Mouse (Mus musculus) brain, adult 2 months (tissue): ENCODE measurements around the gene Limk2.

ENCODE experiments used
- DNase-seq: peaks from one replicate; pipeline ENCODE4 v3.0.0; 2011; ENCODE audit warnings: low read depth, low spot score

Limk2 gene

DNA sequence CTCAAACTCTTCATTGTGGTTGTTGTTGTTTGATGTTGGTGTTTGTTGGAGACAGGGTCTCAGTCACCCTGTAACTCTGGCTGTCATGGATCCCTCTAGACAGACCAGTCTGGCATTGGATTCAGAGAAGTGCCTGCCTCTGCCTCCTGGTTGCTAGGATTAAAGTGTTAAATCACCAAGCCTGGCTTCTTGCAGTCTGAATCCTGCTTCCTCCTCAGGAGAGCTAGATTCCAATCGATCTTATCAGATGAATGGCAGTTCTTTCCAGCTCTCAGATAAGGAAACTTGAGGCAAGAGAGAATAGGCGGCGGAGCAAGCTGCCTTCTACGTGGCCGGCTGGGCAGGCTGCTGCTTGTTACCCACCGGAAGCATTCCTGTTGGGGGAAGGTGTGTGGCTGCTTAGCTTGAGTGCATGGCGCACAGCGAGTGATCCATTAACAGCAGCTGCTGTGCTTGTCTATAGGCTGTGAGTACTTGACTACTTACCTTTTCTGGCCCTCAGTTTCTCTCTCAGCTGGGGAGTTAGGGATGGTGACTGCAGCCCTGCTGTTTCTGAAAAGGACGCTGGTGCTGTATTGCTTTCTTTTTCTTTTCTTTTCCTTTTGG is 74.2 kb downstream of the Limk2 start:
- DNase-seq = no peak

DNA sequence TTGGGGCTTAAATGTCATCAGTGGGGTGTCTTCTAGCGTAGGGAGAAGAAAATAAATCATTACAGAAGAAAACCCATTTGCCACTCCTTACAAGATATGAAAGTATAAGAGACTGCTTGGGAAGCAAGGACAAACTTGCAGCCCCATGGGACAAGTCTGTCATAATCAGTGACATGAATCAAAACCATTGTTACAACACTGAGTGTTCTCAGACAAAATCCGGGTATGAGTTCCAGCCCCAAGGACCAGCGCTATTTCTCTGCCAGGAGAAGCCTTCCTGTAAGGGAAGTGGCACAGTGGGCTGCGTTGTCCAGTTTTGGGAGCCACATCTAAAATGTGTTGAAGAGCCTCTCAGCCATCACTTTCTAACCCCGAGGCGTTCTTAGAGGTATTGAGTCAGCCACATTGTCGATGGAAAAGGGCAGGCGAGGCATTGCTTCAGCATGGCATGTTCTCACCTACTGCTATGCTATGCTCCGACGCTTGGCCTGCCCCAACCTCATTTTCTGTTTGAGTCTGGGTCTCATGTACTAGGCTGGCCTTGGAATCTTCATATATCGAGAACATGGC is 74.8 kb downstream of the Limk2 start:
- no peak for DNase-seq

DNA sequence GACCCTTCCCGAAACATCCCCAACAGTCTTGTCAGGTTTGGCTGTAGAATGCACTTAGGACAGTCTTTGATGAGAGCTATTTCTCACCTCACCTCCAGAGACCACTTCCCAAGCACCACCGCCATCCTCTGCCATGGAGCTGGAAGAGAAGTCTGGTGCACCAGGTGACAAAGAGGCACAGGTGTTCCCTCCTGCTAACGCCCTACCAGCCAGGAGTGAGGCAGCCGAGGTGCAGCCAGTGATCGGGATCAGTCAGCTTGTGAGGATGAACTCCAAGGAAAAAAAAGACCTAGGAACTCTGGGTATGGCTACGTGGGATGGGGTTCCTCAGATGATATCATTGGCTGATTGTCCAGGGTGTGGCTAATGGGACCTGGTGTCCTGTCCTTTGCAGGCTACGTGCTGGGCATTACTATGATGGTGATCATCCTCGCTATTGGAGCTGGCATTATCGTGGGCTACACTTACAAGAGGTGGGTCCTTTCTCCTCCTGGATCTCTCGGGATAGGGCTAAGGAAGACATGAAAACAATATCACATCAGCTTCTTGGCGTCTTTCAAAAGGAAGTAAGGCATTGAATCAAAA is 75.8 kb downstream of the Limk2 start:
- no peak for DNase-seq

DNA sequence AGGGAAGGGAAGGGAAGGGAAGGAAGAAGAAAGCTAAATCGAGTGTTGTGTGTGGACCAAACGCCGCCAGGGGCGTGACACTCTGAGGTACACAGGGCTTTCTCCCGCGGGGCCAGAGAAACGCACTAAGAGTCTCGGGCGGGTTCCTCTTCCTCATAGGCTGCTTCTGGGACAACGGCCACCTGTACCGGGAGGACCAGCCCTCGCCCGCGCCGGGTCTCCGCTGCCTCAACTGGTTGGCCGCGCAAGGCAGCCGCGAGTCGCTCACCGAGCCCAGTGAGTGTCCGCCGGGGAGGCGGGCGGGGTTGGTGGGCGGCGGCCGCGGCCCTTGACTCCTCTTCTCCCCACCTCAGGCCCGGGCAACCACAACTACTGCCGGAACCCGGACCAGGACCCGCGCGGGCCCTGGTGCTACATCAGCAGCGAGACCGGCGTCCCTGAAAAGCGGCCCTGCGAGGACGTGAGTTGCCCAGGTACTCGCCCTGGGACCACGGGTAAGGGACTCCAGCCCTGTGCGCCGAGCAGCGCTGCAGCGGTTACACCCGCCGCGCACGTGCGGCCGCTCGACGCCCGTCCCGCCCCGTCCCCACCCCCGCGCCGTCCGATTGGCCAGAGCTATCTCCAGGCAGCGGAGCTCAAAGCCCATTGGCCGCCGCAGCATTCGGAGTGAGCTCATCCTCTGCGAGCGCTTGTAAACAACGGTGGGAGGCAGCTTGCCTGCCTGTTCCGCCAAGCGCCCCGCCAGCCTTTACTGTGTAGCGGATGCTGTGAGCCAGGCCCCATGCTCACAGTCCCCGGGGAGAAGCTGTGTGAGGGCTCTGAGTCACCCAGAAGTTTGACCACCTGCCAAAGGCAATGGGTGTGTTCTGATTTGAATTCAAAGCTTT is 77.0 kb downstream of the Limk2 start:
- peak; percentile 99 for DNase-seq

DNA sequence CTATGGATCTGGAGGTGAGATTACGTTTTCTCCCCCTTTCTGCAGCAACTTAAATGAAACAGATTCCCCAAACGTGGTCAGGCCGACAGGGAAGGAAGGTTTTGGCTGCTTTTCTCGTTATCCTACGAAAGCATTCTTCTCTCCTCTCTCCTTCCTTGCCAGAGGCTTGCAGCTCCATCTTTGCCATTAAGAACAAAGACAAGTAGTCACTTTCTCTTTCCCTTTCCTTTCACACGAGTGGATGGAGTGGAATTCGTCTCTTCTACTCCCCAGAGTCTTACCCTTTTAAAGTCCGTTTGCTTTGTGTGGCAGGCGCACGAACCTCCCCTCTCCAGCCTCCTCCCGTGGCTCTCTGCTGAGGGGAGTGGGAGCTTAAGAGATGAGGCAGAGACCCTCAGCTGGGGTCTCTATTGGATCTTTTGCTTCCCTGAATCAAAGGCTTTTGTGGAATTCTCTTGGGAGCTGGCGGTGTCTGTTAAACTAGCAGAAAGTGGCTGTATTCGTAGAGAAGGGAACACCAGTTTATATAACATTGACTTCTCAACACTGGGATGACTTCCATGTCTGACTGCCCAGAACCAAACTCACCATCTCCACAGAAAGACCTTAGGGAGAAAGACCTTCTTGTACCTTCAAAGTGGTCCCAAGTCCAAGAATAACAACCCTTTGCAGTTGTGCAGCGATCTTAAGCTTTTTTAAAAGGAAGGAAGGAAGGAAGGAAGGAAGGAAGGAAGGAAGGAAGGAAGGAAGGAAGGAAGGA is 77.8 kb downstream of the Limk2 start:
- DNase-seq = peak; percentile 41

DNA sequence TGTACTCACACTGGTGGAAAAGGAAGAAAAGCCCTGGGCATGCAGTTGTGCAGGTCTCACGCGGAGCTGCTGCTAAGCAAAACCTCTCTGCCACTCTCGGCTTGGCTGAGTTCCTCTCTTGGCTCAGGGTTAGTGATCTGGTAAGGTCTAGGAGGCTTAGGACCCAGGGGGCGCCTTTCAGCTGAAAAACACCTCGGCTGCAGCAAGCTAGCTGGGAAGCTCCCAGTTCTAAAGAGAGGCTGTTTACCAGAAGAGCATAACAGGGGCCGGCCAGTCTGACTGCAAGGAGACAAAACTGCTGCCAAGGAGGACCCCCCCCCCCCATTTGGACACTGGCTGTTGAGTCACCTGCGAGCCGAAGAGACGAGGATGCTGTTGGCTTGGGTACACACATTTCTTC is 78.4 kb downstream of the Limk2 start:
- peak; percentile 98 for DNase-seq

DNA sequence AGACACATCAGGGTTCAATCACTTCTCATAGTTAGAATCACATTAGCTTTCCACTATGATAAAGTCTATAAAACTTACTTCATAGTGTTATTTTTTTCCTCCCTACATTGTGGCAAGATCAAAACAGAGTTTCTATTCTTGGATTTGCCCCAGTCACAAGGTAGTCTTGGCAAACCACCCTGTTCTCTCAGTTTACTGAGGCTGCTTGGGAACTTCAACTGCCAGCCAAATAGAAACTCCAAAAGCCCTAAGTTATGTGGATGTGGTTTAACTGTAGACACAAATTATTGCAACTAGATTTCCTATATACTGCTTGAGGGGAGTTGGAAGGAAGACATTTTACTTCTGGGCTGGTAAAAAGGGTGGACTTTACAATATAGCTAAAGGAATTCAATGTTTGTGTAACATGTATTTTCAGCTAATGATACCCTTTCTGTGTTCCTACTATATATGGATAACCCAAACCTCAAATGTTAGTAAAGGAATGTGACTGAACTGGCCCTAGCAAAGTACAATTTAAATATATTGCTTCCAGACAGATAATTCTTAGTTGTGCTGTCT is 79.0 kb downstream of the Limk2 start, which contains the start of gene Pik3ip1:
TSS of gene Pik3ip1 (plus strand) at position 511 of the 561 bp plus-strand sequence.
- DNase-seq = peak; percentile 48

DNA sequence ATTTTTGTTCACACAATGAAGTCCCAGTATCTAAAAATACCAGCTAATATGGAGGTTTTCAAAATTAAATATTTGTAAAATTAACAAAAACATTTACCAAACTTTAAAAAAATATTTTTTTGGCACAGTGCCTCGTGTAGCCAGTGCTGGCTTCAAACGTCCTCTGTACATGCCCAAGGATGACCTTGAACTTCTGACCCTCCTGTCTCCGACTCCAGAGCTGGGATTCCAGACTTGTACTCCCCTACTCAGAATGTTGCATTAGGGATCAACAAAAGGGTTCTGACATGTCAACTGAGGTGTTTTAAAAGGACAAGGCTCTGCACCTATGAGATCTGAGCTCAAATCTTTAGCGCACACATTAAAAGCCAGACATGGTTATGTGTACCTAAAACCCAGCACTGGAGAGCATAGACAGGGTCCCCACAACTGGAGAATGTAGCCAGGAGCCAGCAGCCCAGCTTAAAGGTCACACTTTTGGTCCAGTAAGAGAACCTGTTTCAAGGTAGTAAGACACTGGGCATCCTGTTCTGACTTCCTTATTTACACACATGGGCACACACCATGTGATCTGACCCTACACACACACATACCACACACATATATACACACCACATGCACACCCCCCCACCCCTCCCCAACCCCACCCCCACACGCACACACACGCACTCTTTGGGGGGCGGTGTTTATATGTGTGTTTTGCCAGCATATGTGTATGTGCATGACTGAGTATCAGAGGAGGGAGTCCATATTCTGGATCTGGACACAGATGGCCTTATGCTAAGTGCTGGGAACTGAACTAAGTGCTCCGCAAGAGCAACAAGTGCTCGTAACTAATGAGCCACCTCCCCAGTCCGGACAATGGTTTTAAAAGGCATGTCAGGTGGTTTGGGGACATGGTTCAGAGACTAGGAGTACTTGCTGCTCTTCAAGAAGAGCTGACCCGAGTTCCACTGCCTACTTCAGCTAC is 79.9 kb downstream of the Limk2 start:
- no peak for DNase-seq

DNA sequence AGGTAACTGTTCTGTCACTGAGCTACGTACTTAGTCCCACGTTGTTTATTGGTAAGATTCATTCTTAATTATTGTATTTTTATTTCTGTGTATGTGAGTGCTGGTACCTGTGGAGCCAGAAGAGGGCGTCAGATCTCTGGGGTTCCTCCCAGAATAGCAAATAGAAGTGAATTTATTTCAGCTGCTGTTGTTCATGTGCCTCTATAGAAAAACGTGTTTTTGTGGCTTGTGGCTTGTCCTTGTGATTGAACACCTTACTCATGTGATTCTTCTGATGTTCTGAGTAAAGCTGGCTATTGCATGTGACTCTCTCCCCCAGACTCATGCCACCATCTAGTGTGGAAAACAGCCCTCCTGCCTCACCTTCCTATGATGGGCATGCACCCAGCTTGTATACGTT is 80.7 kb downstream of the Limk2 start:
- DNase-seq = no peak

DNA sequence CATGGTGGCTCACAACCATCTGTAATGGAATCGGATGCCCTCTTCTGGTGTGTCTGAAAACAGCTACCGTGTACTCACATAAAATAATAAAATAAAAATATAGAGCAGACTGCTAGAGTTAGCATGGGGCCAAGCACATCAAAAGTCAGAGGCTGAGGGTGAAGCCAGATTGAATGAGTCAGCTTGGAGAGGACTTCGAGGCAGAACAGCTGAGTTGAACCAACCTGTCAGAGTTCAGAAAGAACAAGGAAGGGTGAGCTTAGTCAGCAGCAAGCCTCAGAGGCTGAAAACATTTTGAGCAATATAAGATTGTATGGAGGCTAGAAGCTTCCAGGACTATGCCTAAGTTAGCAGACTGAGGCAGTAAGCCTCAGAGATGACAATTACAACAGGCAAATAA is 90.7 kb downstream of the Limk2 start:
- no peak for DNase-seq

DNA sequence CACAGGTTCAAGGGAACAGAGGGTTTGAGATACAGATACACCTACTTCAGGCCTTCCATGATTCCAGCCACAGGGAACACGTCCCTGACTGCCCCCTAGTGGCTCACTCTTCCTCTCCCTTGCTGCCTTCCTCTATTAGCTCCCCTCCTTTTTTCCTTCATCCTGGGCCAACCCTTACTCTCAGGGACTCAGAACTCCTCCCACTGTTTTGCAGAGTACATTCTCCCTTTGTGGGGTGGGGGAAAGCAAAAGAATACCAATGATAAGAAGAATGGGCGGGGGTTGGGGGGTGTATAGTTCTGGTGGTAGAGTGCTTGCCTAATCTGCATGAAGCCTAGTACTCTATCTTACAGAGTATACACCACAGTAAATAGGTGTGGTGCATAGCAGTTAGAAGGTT is 94.8 kb downstream of the Limk2 start:
- DNase-seq = peak; percentile 87

DNA sequence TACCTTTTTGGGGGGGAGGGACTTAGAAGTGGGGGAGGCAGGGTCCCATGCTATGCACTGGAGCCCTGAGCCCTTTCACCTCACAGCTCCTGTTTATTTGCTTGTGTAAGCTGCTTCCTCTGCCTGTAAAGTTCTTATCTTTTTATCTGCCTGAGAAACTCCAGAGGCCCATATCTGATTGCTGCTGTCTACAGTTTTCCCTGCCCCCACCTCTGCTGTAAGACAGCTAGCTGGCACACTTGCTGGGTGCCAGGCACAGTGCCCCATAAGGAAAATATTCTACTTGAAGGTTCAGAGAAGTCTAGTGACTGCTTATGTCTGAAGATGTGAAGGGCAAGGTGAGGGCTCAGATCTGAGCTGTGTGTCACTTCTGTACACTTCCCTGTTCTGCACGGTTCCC is 95.7 kb downstream of the Limk2 start:
- DNase-seq = no peak

DNA sequence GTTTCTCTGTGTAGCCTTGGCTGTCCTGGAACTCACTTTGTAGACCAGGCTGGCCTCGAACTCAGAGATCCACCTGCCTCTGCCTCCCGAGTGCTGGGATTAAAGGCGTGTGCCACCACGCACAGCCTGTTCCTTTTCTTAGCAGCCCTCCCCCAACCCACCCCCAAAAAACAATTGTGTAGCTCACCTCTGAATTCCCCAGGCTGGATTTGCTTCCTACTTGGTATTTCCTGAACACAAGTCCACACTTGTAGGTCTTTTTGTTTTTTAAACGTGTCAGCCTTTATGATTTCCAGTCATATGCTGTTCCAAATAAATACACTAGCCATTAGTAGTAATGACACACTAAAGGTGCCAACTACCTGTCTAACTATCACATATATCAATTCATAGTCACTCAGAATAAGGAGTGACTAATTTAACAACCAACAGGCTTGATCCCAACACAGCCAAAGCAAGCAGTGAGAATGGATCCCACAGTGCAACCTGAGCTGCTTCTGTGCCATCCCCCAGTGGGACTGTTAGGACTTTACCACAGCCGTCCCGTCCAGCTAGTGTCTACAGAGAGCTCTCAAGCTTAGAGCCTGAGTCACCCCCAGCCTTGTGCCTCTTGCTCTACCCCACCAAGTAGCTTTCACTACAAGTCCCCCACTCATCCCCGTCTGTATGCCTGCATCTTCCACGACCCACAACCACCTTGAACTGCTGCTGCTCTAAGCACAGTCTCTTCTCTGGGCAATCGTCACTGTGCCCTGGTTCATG is 97.2 kb downstream of the Limk2 start:
- DNase-seq = no peak

DNA sequence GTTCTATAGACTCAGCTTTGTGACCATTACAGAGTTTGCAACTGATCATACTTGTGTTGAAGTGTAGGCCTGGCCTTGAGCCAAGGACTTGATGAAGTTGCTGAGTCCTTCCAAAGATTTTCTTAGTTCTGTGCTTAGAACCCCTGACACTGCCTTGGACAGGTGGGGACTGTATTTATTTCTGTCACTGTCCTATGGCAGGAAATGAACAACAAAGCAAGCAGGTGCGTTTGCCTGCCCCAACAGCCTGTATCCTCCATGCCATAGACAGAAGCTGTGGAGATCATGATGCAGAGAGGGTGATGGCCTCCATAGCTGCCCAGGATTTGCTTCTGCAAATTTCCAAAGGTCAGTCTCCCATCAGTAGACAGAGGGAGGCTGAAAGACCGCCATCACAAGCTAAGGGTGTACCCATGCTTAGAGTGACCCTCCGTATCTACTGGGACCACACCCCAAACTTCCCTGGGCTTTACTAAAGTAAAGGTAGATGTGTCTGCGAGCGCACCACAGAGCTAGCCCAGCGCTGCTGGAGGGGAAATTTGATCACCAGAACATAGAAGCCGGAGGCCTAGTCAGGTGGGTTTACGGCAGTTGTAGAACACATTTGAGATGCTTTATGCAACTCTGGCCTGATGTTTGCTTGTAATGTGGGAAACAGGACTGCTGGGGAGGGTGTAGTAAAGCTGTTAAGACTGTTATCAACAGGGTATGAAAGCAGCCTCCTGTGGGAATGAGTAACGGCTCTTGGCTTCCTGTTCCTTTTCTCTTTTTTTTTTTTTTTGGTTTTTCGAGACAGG is 98.0 kb downstream of the Limk2 start:
- DNase-seq = no peak

DNA sequence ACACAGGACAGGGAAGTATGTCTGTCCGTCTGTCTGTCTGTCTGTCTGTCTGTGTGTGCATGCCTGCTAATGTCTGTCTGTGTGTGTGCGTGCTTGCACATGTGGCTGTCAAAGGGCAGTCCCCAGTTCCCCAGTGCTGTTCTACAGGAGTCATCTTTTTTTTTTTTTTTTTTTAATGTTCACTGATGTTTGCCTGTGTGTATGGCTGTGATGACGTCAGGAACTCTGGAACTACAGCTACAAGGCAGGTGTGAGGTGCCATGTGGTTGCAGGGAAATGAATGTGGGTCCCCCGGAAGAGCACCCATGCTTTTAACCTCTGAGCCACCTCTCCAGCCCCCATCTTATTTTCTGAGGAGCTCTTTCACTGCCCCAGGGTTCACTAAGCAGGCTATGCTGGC is 99.1 kb downstream of the Limk2 start:
- DNase-seq = no peak

DNA sequence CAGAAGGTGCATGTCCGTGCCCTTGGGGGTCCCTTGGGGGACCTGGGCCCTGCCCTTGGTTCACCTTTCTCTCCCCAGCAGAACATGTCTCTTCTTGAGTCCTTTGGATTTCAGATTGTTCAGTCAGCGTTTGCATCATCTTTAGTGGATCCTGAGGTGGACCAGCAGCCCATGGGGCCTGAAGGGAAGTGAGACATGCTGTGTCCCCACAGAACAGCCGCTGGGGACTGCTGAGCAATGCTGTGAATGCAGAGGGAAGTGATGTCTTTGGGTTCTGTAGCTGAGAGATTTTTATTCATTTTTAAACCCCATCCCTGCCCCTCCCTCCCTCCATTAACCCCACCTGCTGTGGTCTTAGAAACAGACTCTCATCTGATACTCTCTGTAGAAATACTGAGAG is 101.1 kb downstream of the Limk2 start:
- DNase-seq = no peak

DNA sequence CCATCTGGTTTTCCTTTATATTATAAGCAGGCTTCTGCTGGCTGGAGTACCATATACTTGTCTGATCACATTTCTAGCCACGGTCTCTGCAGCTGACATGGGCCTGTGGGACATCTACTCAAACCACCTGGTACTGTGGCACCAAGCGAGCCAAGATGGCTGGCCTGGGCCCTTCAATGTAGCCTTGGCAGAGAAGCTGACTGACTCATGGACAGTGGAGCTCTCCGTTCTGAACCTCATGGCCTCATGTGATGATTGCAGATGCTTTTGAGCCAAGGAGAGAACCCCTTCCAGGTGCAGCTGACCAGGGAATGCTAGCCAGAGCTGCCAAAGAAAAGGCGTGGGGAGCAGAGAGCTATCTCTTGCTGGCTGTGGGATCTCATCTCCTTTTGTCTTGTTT is 103.2 kb downstream of the Limk2 start:
- peak; percentile 33 for DNase-seq

DNA sequence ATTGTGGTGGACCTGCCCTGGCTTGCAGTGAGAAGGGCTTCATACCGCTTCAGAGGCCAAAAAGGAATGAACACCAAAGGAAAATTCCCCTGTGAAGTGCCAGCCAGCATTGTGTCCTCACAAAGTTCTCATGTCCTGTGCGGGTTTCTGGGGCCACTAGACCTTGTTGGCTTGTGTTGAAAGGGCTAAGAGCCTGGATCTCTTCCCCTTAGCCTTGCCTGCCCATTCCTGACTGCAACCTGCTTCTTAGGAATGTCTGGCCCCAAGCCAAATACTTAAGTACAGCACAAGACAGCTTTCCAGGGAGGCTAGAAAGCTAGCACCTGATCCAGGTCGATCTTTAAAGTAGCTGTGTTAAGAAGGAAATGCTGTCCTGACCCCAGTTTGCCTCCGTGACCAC is 106.2 kb downstream of the Limk2 start:
- peak; percentile 44 for DNase-seq

DNA sequence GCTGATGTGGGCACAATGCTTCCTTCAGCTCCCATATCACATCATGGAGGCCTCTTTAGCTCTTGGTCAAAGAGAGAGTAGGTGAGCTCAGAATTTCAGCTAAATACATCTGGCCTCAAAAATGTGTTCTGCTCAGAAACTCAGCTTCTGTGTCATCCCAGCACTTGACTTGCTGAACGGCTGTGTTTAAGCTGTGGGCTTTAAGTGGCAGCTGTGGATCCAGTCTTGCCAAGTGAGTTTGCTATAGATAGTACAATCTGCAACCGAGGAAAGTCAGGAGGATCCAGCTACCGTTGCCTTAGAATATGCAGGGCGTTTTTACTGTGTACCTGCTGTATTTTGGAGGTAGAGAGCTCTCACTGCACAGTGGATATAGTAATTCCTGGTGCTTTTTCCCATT is 106.6 kb downstream of the Limk2 start:
- DNase-seq = peak; percentile 88
